Mouse (Mus musculus) neural tube, embryonic 12.5 days (tissue): ENCODE measurements around the gene Pax3. TPM values are rescaled to one million over a fixed set of nuclear protein-coding genes. Genes with fewer than 3 reads are reported as not detected.

Source experiments
- ATAC-seq: fragments of 200-750 bp; cut with Nextera tagmentation; 2 replicates; pipeline ENCODE4 v1.8.0; 2017; ENCODE audit warnings: low read depth, mild to moderate bottlenecking, moderate TSS enrichment, moderate library complexity; ENCODE audit not compliant: low FRiP score
- H3K27ac ChIP-seq: fragments of 300-500 bp; sonication (generic); 2 replicates; pipeline ENCODE4 v1.5.1; 2016
- H3K27me3 ChIP-seq: fragments of 300-500 bp; sonication (generic); replicated peaks from 2 replicates; pipeline ENCODE4 v1.6.1; 2016; ENCODE audit warnings: mild to moderate bottlenecking
- H3K36me3 ChIP-seq: fragments of 300-500 bp; sonication (generic); 2 replicates; pipeline ENCODE4 v1.6.1; 2016; ENCODE audit warnings: mild to moderate bottlenecking
- H3K4me1 ChIP-seq: fragments of 300-500 bp; sonication (generic); 2 replicates; pipeline ENCODE4 v1.6.1; 2016
- H3K4me2 ChIP-seq: fragments of 300-500 bp; sonication (generic); replicated peaks from 2 replicates; pipeline ENCODE4 v1.6.1; 2016; ENCODE audit warnings: mild to moderate bottlenecking
- H3K4me3 ChIP-seq: fragments of 300-500 bp; sonication (generic); 2 replicates; pipeline ENCODE4 v1.5.1; 2016
- H3K9ac ChIP-seq: fragments of 300-500 bp; sonication (generic); 2 replicates; pipeline ENCODE4 v1.6.1; 2016; ENCODE audit warnings: mild to moderate bottlenecking
- H3K9me3 ChIP-seq: fragments of 300-500 bp; sonication (generic); 2 replicates; pipeline ENCODE4 v1.6.1; 2016; ENCODE audit warnings: mild to moderate bottlenecking
- WGBS: fragments of 180-500 bp; shearing (Covaris S2); methylation state at CpG from one replicate; pipeline ENCODE4 v1.1.7; 2016; 5-methylcytosine and 5-hydroxymethylcytosine counted together
- polyA plus RNA-seq: library from polyadenylated mRNA; unstranded; fragments of >200 nt; fragmentation: Nextera tagmentation; extraction: Ambion mirVana; gene quantifications from 2 replicates; pipeline ENCODE4 v1.2.1, GENCODE M21; 2016

Gene Pax3
- polyA plus RNA-seq, 1 experiment from 2014 or later: 45.4 TPM

DNA sequence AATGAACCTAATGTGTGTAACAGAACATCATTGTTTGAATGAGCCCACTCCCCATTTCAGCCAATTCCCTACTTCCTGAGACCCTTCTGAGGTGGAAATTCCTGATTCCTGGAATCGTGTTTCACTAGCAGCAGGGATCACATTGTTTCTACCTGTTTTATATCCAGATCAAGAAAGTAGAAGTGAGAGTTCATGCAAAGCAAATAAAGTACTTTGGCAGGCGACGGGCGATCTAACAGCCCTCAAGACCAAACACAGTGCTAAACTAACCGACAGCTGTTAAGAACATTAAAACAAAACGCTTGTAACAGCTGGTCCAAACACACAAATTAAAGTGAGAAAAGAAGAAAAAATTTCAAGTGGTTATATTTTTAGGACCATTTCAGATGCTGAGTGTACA lies 39.0 kb downstream of the Pax3 start:
- 29% methylated on average over 6 of the region's 6 CpGs for WGBS
- H3K27ac ChIP-seq: no peak overlapping the region
- peaks cover 12% of the 10 kb centered on the region; the same call in 1 of the 2 replicates for H3K27me3 ChIP-seq
- peaks cover 17% of the 10 kb centered on the region for H3K4me1 ChIP-seq
- H3K4me2 ChIP-seq: no peak overlapping the region
- H3K9me3 ChIP-seq: no peaks in the 10 kb centered on the region
- H3K4me3 ChIP-seq: no peak overlapping the region
- H3K9ac ChIP-seq: no peak overlapping the region
- ATAC-seq: no peak
- H3K36me3 ChIP-seq: no peaks in the 10 kb centered on the region

DNA sequence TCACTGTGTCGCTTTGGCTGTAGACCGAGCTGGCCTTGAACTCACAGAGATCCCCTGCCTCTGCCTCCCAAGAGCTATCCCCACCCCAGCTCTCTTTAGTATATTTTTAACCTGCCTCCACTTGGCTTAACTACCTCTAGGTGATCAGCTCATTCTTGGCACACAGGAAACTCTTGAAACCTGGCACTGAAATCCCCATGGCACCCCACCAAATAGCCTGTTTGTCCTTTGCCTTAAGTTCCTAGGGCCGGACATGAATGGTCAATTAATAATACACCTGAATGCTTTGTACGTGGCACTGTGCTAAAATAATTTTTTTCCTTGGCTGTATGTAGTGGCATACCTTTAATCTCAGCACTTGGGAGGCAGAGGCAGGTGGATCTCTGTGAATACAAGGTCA lies 41.1 kb downstream of the Pax3 start:
- WGBS: 80% methylated on average over 4 of the region's 4 CpGs
- no peak overlapping the region for H3K9ac ChIP-seq
- no peaks in the 10 kb centered on the region for H3K9me3 ChIP-seq
- H3K27me3 ChIP-seq: peaks cover 15% of the 10 kb centered on the region; the same call in 1 of the 2 replicates
- H3K4me3 ChIP-seq: no peak overlapping the region
- ATAC-seq: no peak
- H3K27ac ChIP-seq: no peak overlapping the region
- H3K36me3 ChIP-seq: no peaks in the 10 kb centered on the region
- no peak overlapping the region for H3K4me2 ChIP-seq
- H3K4me1 ChIP-seq: peaks cover 17% of the 10 kb centered on the region

DNA sequence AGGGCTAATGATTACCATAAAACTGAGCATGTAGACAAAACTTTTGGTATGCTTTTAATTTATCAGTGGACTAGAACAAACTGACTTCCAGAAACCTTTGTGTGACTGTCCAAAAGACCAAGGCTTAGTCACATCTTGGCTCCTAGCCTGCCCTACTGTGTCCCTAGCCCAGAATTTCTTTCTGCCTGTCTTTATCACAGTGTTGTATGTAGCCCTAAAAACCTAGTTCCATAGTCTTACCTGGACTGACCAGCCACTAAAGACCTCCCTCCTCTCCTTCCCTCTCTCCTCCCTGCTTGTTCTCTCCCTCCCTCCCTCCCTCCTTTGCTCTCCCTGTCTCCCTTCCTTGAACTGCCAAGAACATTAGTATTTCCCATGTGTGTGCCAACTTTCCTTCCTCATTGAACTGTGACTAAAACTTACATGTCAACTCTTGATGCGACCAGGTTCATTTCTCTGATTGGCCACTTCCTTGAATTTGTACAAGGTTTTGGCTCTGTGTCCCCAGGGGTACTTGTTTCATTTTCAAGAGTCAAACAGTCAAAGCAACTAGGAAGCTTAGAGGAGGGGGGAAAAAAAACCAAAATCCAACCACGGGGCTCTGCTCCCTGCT lies 48.8 kb downstream of the Pax3 start:
- no peaks in the 10 kb centered on the region for H3K9me3 ChIP-seq
- no peaks in the 10 kb centered on the region for H3K36me3 ChIP-seq
- 67% methylated on average over 2 of the region's 2 CpGs for WGBS
- peaks cover 56% of the 10 kb centered on the region for H3K27me3 ChIP-seq
- H3K9ac ChIP-seq: no peak overlapping the region
- H3K4me2 ChIP-seq: no peak overlapping the region
- ATAC-seq: no peak
- peaks cover 20% of the 10 kb centered on the region for H3K4me1 ChIP-seq
- H3K27ac ChIP-seq: no peak overlapping the region
- no peak overlapping the region for H3K4me3 ChIP-seq

DNA sequence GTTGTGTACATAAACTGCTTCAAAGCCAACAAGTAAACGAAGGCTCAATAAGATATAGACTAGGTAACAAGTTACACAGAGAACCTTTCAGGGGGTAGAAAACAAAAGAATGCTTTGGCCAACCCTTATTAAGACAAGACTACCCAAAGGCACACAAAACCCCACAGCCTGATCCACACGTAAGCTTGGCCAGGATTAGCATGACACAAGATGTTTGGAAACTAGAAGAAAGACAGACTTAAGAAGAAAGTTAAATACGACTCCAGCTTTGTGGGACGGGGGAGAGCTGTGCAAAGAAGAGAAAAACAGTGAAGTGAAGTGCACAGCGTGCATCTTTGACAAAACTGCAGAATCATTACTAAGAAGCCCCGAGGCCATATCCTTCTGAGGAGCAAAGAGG lies 53.5 kb downstream of the Pax3 start:
- Histone ChIP-seq H3K9ac (no peak overlapping the region), H3K27me3 (peaks cover 50% of the 10 kb centered on the region), H3K36me3 (no peaks in the 10 kb centered on the region), H3K9me3 (no peaks in the 10 kb centered on the region), H3K4me1 (peaks cover 38% of the 10 kb centered on the region), H3K4me2 (no peak overlapping the region), H3K4me3 (no peak overlapping the region), H3K27ac (no peak overlapping the region)
- WGBS: 29% methylated on average over 6 of the region's 6 CpGs
- no peak for ATAC-seq

DNA sequence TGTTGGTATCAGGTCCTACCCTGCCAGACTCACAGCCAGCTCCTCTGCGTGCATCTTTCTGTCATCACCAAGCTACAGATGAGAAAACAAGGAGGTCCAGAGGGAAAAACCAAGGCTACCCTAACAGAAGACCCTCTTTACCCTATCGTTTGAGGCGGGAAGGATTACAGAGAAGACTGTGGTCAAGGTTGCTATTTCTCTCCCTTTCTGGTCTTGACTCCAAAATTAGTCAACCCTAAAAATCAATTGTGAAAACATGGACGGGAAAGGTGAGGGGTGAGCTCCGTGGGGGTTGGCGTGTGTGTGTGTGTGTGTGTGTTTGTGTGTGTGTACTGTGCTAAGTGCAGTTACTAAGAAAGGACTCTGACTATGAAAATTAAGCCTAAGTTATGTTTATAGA lies 54.0 kb downstream of the Pax3 start:
- Histone ChIP-seq H3K27ac (no peak overlapping the region), H3K9me3 (no peaks in the 10 kb centered on the region), H3K4me3 (no peak overlapping the region), H3K9ac (no peak overlapping the region), H3K27me3 (peaks cover 48% of the 10 kb centered on the region), H3K4me1 (peaks cover 38% of the 10 kb centered on the region), H3K36me3 (no peaks in the 10 kb centered on the region), H3K4me2 (no peak overlapping the region)
- WGBS: 39% methylated on average over 6 of the region's 6 CpGs
- ATAC-seq: no peak

DNA sequence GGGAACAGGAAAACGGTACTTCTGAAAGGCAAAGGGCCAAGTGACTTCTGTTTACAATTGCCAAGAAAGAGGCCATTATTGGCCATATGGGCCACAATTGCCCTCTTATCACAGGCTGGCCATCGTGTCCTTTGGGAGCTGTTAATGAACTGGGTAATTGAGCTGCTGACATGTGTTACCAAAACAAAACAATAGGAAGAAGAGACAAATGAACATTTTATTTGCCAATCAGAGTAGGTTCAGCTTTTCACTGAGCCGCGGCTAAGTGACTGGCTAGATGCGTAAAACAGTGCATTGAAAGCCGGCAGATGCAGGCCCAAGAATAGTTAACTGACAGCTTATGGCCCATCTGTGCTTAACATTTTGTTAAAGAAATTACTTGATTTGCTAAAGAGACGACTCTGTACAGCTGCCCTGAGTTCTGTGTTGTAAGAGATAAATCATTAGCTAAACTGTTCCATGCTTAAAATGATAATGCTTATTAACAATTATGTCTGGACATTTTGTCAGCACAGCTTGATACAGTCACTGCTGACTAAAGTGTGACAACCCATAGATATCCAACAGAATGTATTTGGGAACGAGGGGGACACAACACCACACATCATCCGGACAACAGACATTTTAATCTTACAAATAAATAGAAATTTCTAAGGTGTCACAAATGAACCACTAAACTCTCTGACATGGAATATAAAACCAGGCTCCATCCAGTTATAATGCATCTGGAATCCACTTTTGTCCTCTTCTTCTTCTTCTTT lies 55.0 kb downstream of the Pax3 start:
- peak; percentile 70 for ATAC-seq
- no peak overlapping the region for H3K27ac ChIP-seq
- H3K4me1 ChIP-seq: peaks cover 38% of the 10 kb centered on the region
- peaks cover 46% of the 10 kb centered on the region for H3K27me3 ChIP-seq
- H3K9ac ChIP-seq: no peak overlapping the region
- H3K4me3 ChIP-seq: no peak overlapping the region
- H3K36me3 ChIP-seq: no peaks in the 10 kb centered on the region
- WGBS: 8% methylated on average over 9 of the region's 9 CpGs
- peak overlapping the region; percentile 21; the same call in 1 of the 2 replicates for H3K4me2 ChIP-seq
- no peaks in the 10 kb centered on the region for H3K9me3 ChIP-seq

DNA sequence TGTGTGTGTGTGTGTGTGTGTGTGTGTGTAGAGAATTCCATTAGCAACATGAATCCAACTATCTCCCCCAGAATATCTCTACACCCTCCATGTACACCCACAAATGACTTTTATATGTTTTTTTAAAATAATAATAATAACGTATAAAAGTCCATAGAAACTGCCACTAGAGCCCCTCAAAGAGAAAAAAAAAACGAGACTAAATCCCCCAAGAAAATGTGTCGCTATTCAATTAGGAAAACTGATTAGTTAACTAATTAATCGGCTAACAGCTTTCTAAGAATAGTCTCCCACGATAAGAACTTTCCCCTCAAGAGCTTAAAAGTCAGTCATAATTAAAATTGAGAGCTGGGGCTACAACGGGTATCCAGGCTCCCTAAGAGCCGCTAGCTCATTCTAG lies 55.6 kb downstream of the Pax3 start:
- Histone ChIP-seq H3K36me3 (no peaks in the 10 kb centered on the region), H3K27ac (no peak overlapping the region), H3K9ac (no peak overlapping the region), H3K4me1 (peaks cover 38% of the 10 kb centered on the region), H3K27me3 (peaks cover 42% of the 10 kb centered on the region), H3K9me3 (no peaks in the 10 kb centered on the region), H3K4me3 (no peak overlapping the region), H3K4me2 (peak overlapping the region; percentile 21; the same call in 1 of the 2 replicates)
- whole genome bisulfite sequencing: 7% methylated on average over 7 of the region's 7 CpGs
- no peak for ATAC-seq

DNA sequence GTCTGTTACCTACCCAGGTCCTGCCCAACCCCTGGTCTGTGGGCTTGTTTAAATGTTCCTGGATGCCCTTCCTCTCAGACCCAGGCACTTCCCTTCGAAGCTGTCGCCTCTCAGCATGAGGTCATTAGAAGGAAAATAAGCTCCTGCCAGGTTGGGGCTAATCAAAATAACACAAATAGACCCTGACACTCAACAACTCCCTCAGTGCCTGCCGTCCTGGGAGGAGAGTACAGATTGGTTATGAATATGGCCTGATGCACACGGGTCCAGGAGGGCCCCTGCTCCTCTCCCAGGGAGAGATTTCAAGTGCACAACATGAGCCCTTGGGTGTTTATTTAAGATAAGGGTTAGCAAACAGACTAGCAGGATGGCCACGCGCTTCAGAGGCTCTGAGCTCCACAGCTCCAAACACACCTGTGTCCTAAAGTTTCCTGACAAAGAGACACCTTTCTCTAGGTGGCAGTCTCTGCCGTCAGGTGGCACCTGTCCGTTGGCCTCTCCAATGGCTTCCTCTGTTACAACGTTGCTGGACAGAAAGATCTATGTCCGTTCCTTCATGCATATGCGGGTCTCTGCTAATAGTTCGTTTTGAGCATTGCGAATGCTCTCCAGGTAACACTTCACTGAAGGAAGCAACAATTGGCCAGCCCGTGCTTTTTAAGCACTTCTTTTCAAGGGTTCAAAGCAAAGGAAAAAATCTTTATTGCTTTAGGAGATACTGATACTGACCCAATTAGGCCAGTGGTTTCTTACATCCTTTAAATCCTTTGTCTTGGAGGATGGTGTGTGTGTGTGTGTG lies 56.2 kb downstream of the Pax3 start:
- Histone ChIP-seq H3K9me3 (no peaks in the 10 kb centered on the region), H3K9ac (no peak overlapping the region), H3K27ac (no peak overlapping the region), H3K27me3 (peaks cover 39% of the 10 kb centered on the region), H3K4me2 (peak overlapping the region; percentile 10; the same call in 1 of the 2 replicates), H3K36me3 (no peaks in the 10 kb centered on the region), H3K4me3 (no peak overlapping the region), H3K4me1 (peaks cover 38% of the 10 kb centered on the region)
- 3% methylated on average over 14 of the region's 14 CpGs for WGBS
- ATAC-seq: peak; percentile 26; the same call in 1 of the 2 replicates

DNA sequence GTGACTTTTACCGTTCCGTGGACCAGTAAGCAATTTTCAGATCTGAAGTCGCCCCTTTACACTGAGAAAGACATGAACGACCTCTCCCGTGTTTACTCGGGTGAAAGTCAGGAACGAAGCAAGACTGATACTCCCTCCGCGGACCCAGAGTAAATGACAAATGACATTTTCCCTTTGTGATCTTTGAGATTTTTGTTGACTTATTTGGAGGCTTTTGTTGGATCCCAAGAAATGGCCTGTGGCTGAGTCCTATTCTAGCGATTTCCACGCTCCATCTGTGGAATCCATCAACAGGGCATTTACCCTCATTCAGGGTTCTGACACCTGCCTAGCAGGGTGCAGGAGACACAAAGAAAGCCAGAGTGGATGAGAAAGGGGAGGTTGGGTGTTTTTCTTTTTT lies 57.6 kb downstream of the Pax3 start:
- H3K36me3 ChIP-seq: no peaks in the 10 kb centered on the region
- H3K9ac ChIP-seq: no peak overlapping the region
- no peak overlapping the region for H3K27ac ChIP-seq
- H3K4me2 ChIP-seq: peak overlapping the region; percentile 24; the same call in 1 of the 2 replicates
- H3K4me1 ChIP-seq: peaks cover 33% of the 10 kb centered on the region
- ATAC-seq: peak; percentile 81
- peaks cover 37% of the 10 kb centered on the region for H3K27me3 ChIP-seq
- H3K9me3 ChIP-seq: no peaks in the 10 kb centered on the region
- no peak overlapping the region for H3K4me3 ChIP-seq
- 2% methylated on average over 11 of the region's 11 CpGs for WGBS

DNA sequence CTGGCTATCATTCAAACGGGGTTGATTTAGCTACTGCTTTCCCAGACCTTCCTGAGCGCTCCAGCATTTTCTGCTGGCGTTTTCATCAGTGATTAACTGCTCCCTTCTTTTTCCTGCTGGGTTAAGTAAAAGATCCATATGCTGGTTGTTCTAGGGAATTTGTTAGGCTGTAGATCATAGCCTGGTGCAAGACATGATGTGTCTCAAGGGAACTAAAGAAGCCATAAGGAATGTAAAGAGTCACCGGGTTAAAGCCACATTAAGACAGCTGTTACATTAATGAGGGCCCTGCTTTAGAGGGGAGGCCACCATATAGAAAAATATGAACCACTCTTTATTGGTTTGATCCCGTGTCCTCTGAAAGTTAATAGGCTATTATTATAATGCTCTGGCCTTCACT lies 67.7 kb downstream of the Pax3 start:
- ATAC-seq: peak; percentile 61
- Histone ChIP-seq H3K27ac (no peak overlapping the region), H3K9ac (no peak overlapping the region), H3K9me3 (no peaks in the 10 kb centered on the region), H3K4me1 (no peaks in the 10 kb centered on the region), H3K4me3 (no peak overlapping the region), H3K36me3 (peaks cover 6% of the 10 kb centered on the region), H3K4me2 (no peak overlapping the region), H3K27me3 (peaks cover 15% of the 10 kb centered on the region)
- WGBS: 28% methylated on average over 5 of the region's 5 CpGs

DNA sequence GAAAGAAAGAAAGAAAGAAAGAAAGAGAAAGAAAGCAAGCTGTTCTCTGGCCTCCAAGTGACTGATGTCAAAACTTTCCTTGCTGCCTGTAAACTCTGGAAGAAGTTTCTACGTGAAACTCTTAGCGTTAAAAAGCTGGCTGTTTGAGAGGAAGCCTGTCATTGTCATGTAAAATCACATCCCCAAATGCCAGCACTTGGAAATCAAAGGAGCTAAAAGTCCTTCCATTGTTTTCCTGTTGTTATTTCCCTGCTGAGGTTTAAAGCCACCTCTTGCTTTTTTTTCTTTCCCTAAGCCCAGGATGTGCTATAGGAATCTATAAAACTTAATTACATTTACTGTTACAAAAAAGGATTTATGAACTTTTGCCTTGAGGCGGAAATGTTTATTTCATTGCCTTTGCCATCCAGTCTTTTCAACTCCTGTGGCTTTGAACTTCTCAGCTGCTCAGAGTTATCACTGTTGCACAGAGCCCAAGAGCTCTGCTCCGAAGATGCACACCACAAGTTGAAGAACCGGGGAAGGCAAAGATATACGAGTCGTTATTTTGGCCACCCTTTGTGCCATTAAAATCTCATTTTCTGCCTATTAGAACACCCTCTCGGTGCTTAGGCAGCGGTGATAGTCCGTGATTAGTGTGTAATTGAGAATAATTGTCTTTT lies 76.9 kb downstream of the Pax3 start:
- H3K4me2 ChIP-seq: no peak overlapping the region
- no peak overlapping the region for H3K27ac ChIP-seq
- 6% methylated on average over 10 of the region's 10 CpGs for WGBS
- peaks cover 10% of the 10 kb centered on the region; the same call in 1 of the 2 replicates for H3K36me3 ChIP-seq
- H3K9me3 ChIP-seq: no peaks in the 10 kb centered on the region
- ATAC-seq: no peak
- no peak overlapping the region for H3K4me3 ChIP-seq
- H3K27me3 ChIP-seq: peaks cover 9% of the 10 kb centered on the region; the same call in 1 of the 2 replicates
- no peak overlapping the region for H3K9ac ChIP-seq
- peaks cover 7% of the 10 kb centered on the region; the same call in 1 of the 2 replicates for H3K4me1 ChIP-seq

DNA sequence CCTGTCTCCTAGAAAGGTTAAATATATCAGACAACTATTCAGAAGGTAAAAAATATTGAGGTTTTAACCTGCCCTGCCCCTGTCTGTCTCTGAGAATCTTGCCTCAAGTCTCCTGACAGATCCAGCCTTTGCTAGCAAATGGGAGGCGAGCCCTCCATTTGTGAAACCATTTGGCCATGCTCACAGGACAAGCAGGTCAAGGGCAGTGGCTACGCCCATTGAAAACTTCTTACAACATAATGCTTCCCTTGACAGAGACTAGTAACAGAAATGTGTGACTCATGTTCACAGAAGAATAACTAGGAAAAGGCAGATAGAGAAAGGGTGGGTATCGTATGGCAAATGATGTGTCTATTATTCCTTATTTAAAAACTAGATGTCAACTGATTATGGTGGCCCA lies 80.9 kb downstream of the Pax3 start:
- no peaks in the 10 kb centered on the region for H3K27me3 ChIP-seq
- no peak overlapping the region for H3K4me2 ChIP-seq
- peaks cover 6% of the 10 kb centered on the region; the same call in 1 of the 2 replicates for H3K36me3 ChIP-seq
- H3K27ac ChIP-seq: no peak overlapping the region
- H3K9me3 ChIP-seq: no peaks in the 10 kb centered on the region
- peaks cover 10% of the 10 kb centered on the region; the same call in 1 of the 2 replicates for H3K4me1 ChIP-seq
- no peak overlapping the region for H3K4me3 ChIP-seq
- no peak overlapping the region for H3K9ac ChIP-seq
- 80% methylated on average over 3 of the region's 3 CpGs for WGBS
- ATAC-seq: no peak
